Mouse (Mus musculus) kidney, postnatal 0 days (tissue): ENCODE measurements around the gene Peak1. TPM values are rescaled to one million over a fixed set of nuclear protein-coding genes. Genes with fewer than 3 reads are reported as not detected.

Experiments used
- ATAC-seq: fragments of 200-750 bp; cut with Nextera tagmentation; replicated peaks from 2 replicates; pipeline ENCODE4 v1.8.0; 2017; ENCODE audit warnings: low read depth, moderate number of reproducible peaks, moderate TSS enrichment, moderate library complexity; ENCODE audit not compliant: low FRiP score
- DNase-seq: peaks from one replicate; pipeline ENCODE4 v3.0.0-alpha.2; 2016; ENCODE audit warnings: low spot score
- H3K27ac ChIP-seq: fragments of 300-500 bp; sonication (generic); 2 replicates; pipeline ENCODE4 v1.5.1; 2014; ENCODE audit warnings: mild to moderate bottlenecking
- H3K27me3 ChIP-seq: fragments of 300-500 bp; sonication (generic); 2 replicates; pipeline ENCODE4 v1.6.1; 2014; ENCODE audit warnings: low read length, mixed read lengths; ENCODE audit not compliant: insufficient read depth
- H3K36me3 ChIP-seq: fragments of 300-500 bp; sonication (generic); 2 replicates; pipeline ENCODE4 v1.6.1; 2014; ENCODE audit warnings: low read length, mixed read lengths; ENCODE audit not compliant: insufficient read depth
- H3K4me1 ChIP-seq: fragments of 300-500 bp; sonication (generic); replicated peaks from 2 replicates; pipeline ENCODE4 v1.6.1; 2014; ENCODE audit warnings: antibody characterized with exemption, low read length, mixed read lengths; ENCODE audit not compliant: insufficient read depth
- H3K4me2 ChIP-seq: fragments of 300-500 bp; sonication (generic); 2 replicates; pipeline ENCODE4 v1.6.1; 2014; ENCODE audit warnings: mild to moderate bottlenecking, low read length, moderate library complexity, mixed read lengths
- H3K4me3 ChIP-seq: fragments of 300-500 bp; sonication (generic); replicated peaks from 2 replicates; pipeline ENCODE4 v1.5.1; 2014; ENCODE audit warnings: low read depth, low read length
- H3K9ac ChIP-seq: fragments of 300-500 bp; sonication (generic); 2 replicates; pipeline ENCODE4 v1.6.1; 2014; ENCODE audit warnings: low read depth, low read length
- H3K9me3 ChIP-seq: fragments of 300-500 bp; sonication (generic); replicated peaks from 2 replicates; pipeline ENCODE4 v1.6.1; 2016; ENCODE audit warnings: low read length, inconsistent platforms, mixed read lengths
- CTCF ChIP-seq: IDR thresholded peaks from 2 replicates; pipeline ENCODE4 v1.5.1; 2016; ENCODE audit warnings: antibody characterized with exemption, low read depth, mild to moderate bottlenecking, moderate library complexity
- WGBS: fragments of 180-500 bp; shearing (Covaris S2); extraction: QIAGEN DNeasy Blood & Tissue Kit; methylation state at CpG from one replicate; pipeline ENCODE4 v1.1.7; 2014; 5-methylcytosine and 5-hydroxymethylcytosine counted together
- polyA plus RNA-seq: library from polyadenylated mRNA; unstranded; fragments of >200 nt; fragmentation: Nextera tagmentation; extraction: Ambion mirVana; gene quantifications from 2 replicates; pipeline ENCODE4 v1.2.1, GENCODE M21; 2015

Peak1 gene
- polyA plus RNA-seq, 1 experiment from 2014 or later, result 12.2 TPM

- no peak for DNase-seq
- Histone ChIP-seq H3K4me2 (no peak overlapping the region), H3K27me3 (no peaks in the 10 kb centered on the region), H3K4me3 (no peak overlapping the region), H3K4me1 (no peaks in the 10 kb centered on the region), H3K36me3 (0 out of 2 replicates have a peak, but pooled peaks cover 14% of the 10 kb centered on the region), H3K27ac (no peak overlapping the region), H3K9me3 (peaks cover 6% of the 10 kb centered on the region), H3K9ac (no peak overlapping the region)
- no peak for TF ChIP-seq CTCF
- ATAC-seq, result no peak
- 83% methylated on average over 1 of the region's 1 CpGs for WGBS
Measured at GRCm38 (mm10) chr9:56263055-56263454, 154.8 kb downstream of the Peak1 start.

- WGBS, result 81% methylated on average over 14 of the region's 14 CpGs
Measured at GRCm38 (mm10) chr9:56260495-56261136, 157.3 kb downstream of the Peak1 start.

GRCm38 (mm10) chr9:56259790-56260494 is 157.9 kb downstream of the Peak1 start:
- ATAC-seq, result no peak
- Histone ChIP-seq H3K27me3 (no peaks in the 10 kb centered on the region), H3K4me2 (no peak overlapping the region), H3K36me3 (0 out of 2 replicates have a peak, but pooled peaks cover 17% of the 10 kb centered on the region), H3K4me3 (no peak overlapping the region), H3K9me3 (peaks cover 6% of the 10 kb centered on the region), H3K9ac (no peak overlapping the region), H3K27ac (no peak overlapping the region), H3K4me1 (no peaks in the 10 kb centered on the region)
- DNase-seq, result no peak
- WGBS, result 76% methylated on average over 22 of the region's 22 CpGs
- no peak for TF ChIP-seq CTCF

More at GRCm38 (mm10) chr9:56260495-56261136, 157.3 kb downstream of the Peak1 start:
- no peak for DNase-seq
- Histone ChIP-seq H3K27me3 (no peaks in the 10 kb centered on the region), H3K9me3 (peaks cover 6% of the 10 kb centered on the region), H3K4me1 (no peaks in the 10 kb centered on the region), H3K27ac (no peak overlapping the region), H3K4me3 (no peak overlapping the region), H3K9ac (no peak overlapping the region), H3K4me2 (no peak overlapping the region), H3K36me3 (0 out of 2 replicates have a peak, but pooled peaks cover 17% of the 10 kb centered on the region)
- TF ChIP-seq CTCF, result no peak
- ATAC-seq, result no peak

- Histone ChIP-seq H3K4me1 (no peaks in the 10 kb centered on the region), H3K27ac (no peak overlapping the region), H3K4me3 (no peak overlapping the region), H3K9me3 (peaks cover 6% of the 10 kb centered on the region), H3K4me2 (no peak overlapping the region), H3K36me3 (0 out of 2 replicates have a peak, but pooled peaks cover 17% of the 10 kb centered on the region), H3K9ac (no peak overlapping the region), H3K27me3 (no peaks in the 10 kb centered on the region)
- no peak for DNase-seq
- WGBS, result 93% methylated on average over 10 of the region's 10 CpGs
- ATAC-seq, result no peak
- no peak for TF ChIP-seq CTCF
Measured at GRCm38 (mm10) chr9:56258261-56258790, 159.5 kb downstream of the Peak1 start.

- ATAC-seq, result no peak
- no peak for DNase-seq
- no peak overlapping the region for H3K27ac ChIP-seq
- H3K4me3 ChIP-seq, result no peak overlapping the region
- H3K9me3 ChIP-seq, result peaks cover 6% of the 10 kb centered on the region
- H3K27me3 ChIP-seq, result no peaks in the 10 kb centered on the region
- H3K36me3 ChIP-seq, result 0 out of 2 replicates have a peak, but pooled peaks cover 17% of the 10 kb centered on the region
- H3K4me2 ChIP-seq, result no peak overlapping the region
- 91% methylated on average over 20 of the region's 20 CpGs for WGBS
- H3K9ac ChIP-seq, result no peak overlapping the region
- no peak for TF ChIP-seq CTCF
- no peaks in the 10 kb centered on the region for H3K4me1 ChIP-seq
Measured at GRCm38 (mm10) chr9:56257227-56258000, 160.5 kb downstream of the Peak1 start.
